Mouse (Mus musculus) myocyte (in vitro differentiated cells): Measurements from ENCODE around the gene Traf3. TPM values are rescaled to one million over a fixed set of nuclear protein-coding genes. Genes with fewer than 3 reads are reported as not detected.

Source experiments
- H3K27me3 ChIP-seq: one replicate; pipeline ENCODE4 v1.6.1; 2011; ENCODE audit not compliant: control insufficient read depth, insufficient read depth, insufficient read length
- H3K36me3 ChIP-seq: one replicate; pipeline ENCODE4 v1.6.1; 2011; ENCODE audit not compliant: control insufficient read depth, insufficient read depth
- H3K4me2 ChIP-seq: one replicate; pipeline ENCODE4 v1.6.1; 2011; ENCODE audit warnings: low read depth, control low read depth
- H3K4me3 ChIP-seq: one replicate; pipeline ENCODE4 v1.5.1; 2011; ENCODE audit warnings: mild to moderate bottlenecking, control low read depth, moderate library complexity
- H3K79me2 ChIP-seq: one replicate; pipeline ENCODE4 v1.6.1; 2011; ENCODE audit not compliant: control insufficient read depth, insufficient read depth
- H3ac ChIP-seq: one replicate; pipeline ENCODE4 v1.6.1; 2011; ENCODE audit not compliant: control insufficient read depth, insufficient read length
- CEBPB ChIP-seq: IDR thresholded peaks from 2 replicates; pipeline ENCODE4 v1.6.1; 2011; ENCODE audit warnings: mild to moderate bottlenecking, moderate library complexity; ENCODE audit not compliant: poor library complexity, insufficient read depth, severe bottlenecking
- E2F4 ChIP-seq: IDR thresholded peaks from one replicate; pipeline ENCODE4 v1.6.1; 2011; ENCODE audit warnings: mild to moderate bottlenecking, control low read depth, moderate library complexity; ENCODE audit not compliant: insufficient read depth
- MAX ChIP-seq: IDR thresholded peaks from one replicate; pipeline ENCODE4 v1.6.1; 2011; ENCODE audit warnings: low read depth, mild to moderate bottlenecking, control low read depth
- MYOD1 ChIP-seq, 3 experiments: IDR thresholded peaks; one replicate each; pipeline ENCODE4 v1.6.1; 2011; ENCODE audit warnings: control low read depth in 2 of 3, low read depth in 2 of 3, mild to moderate bottlenecking in 2 of 3, moderate library complexity in 1 of 3; ENCODE audit not compliant: insufficient read length in 2 of 3, control insufficient read depth in 1 of 3
- MYOG ChIP-seq, 3 experiments: IDR thresholded peaks; one replicate each; pipeline ENCODE4 v1.6.1; 2011; ENCODE audit warnings: control low read depth in 2 of 3, low read depth in 2 of 3, mild to moderate bottlenecking in 2 of 3; ENCODE audit not compliant: insufficient read length in 2 of 3, control insufficient read depth in 1 of 3, insufficient read depth in 1 of 3
- POLR2A ChIP-seq: IDR thresholded peaks from one replicate; pipeline ENCODE4 v1.6.1; 2011; ENCODE audit warnings: low read depth, mild to moderate bottlenecking, control low read depth, moderate library complexity; ENCODE audit not compliant: insufficient read length
- POLR2AphosphoS2 ChIP-seq: IDR thresholded peaks from one replicate; pipeline ENCODE4 v1.6.1; 2011; ENCODE audit warnings: low read depth, control low read depth; ENCODE audit not compliant: insufficient read length
- REST ChIP-seq: IDR thresholded peaks from one replicate; pipeline ENCODE4 v1.6.1; 2011; ENCODE audit warnings: mild to moderate bottlenecking, control low read depth, moderate library complexity; ENCODE audit not compliant: insufficient read depth, insufficient read length
- SRF ChIP-seq: IDR thresholded peaks from one replicate; pipeline ENCODE4 v1.6.1; 2011; ENCODE audit warnings: low read depth; ENCODE audit not compliant: control insufficient read depth, insufficient read length
- TCF12 ChIP-seq: IDR thresholded peaks from one replicate; pipeline ENCODE4 v1.6.1; 2011; ENCODE audit warnings: mild to moderate bottlenecking, control low read depth; ENCODE audit not compliant: poor library complexity, insufficient read depth, severe bottlenecking
- TCF3 ChIP-seq: IDR thresholded peaks from one replicate; pipeline ENCODE4 v1.6.1; 2011; ENCODE audit warnings: low read depth, control low read depth; ENCODE audit not compliant: insufficient read length
- USF1 ChIP-seq: IDR thresholded peaks from one replicate; pipeline ENCODE4 v1.6.1; 2011; ENCODE audit warnings: low read depth, mild to moderate bottlenecking, control low read depth, moderate library complexity
- polyA plus RNA-seq: library from polyadenylated mRNA; unstranded; fragments of >200 nt; fragmentation: generic; extraction: Trizol; gene quantifications from one replicate; pipeline ENCODE4 v1.2.1, GENCODE M21; 2012; ENCODE audit warnings: missing spikeins

Gene Traf3
- polyA plus RNA-seq, 1 experiment, result 8.7 TPM

- Histone ChIP-seq H3K4me3 (no peak overlapping the region), H3K27me3 (peaks cover 18% of the 10 kb centered on the region), H3K36me3 (no peaks in the 10 kb centered on the region), H3K79me2 (no peaks in the 10 kb centered on the region), H3ac (no peak overlapping the region), H3K4me2 (no peak overlapping the region)
- TF ChIP-seq REST (no peak), USF1 (no peak), E2F4 (no peak), MYOD1 (IDR thresholded peaks at IDR 0.05; ENCODE audit: control insufficient read depth in 1 of 3, insufficient read length in 2 of 3, low read depth in 2 of 3) (no peak), MYOG (IDR thresholded peaks at IDR 0.05; ENCODE audit: control insufficient read depth in 1 of 3, insufficient read depth in 1 of 3, insufficient read length in 2 of 3, low read depth in 2 of 3) (no peak), MAX (no peak)
Observed at GRCm38 (mm10) chr12:111274006-111274405, 107.8 kb downstream of the Traf3 start.

- H3ac ChIP-seq, result no peak overlapping the region
- peaks cover 18% of the 10 kb centered on the region for H3K27me3 ChIP-seq
- H3K4me2 ChIP-seq, result no peak overlapping the region
- TF ChIP-seq CEBPB (no peak), USF1 (no peak), REST (no peak), MYOD1 (IDR thresholded peaks at IDR 0.05; ENCODE audit: control insufficient read depth in 1 of 3, insufficient read length in 2 of 3, low read depth in 2 of 3) (no peak), TCF12 (no peak), E2F4 (no peak), POLR2A (no peak), SRF (no peak), MAX (no peak), TCF3 (no peak), MYOG (IDR thresholded peaks at IDR 0.05; ENCODE audit: control insufficient read depth in 1 of 3, insufficient read depth in 1 of 3, insufficient read length in 2 of 3, low read depth in 2 of 3) (no peak), POLR2AphosphoS2 (no peak)
- H3K36me3 ChIP-seq, result no peaks in the 10 kb centered on the region
- H3K79me2 ChIP-seq, result no peaks in the 10 kb centered on the region
- H3K4me3 ChIP-seq, result no peak overlapping the region
Observed at GRCm38 (mm10) chr12:111274447-111275149, 108.4 kb downstream of the Traf3 start.

- Histone ChIP-seq H3K79me2 (no peaks in the 10 kb centered on the region), H3ac (no peak overlapping the region), H3K36me3 (no peaks in the 10 kb centered on the region), H3K4me2 (no peak overlapping the region), H3K4me3 (no peak overlapping the region), H3K27me3 (peaks cover 18% of the 10 kb centered on the region)
- TF ChIP-seq SRF (no peak), MAX (no peak), POLR2A (no peak), REST (no peak), TCF12 (no peak)
Observed at GRCm38 (mm10) chr12:111275150-111275841, 109.1 kb downstream of the Traf3 start.

GRCm38 (mm10) chr12:111276371-111276770 is 110.2 kb downstream of the Traf3 start:
- H3K36me3 ChIP-seq, result no peaks in the 10 kb centered on the region
- H3K4me3 ChIP-seq, result no peak overlapping the region
- no peak overlapping the region for H3K4me2 ChIP-seq
- H3K79me2 ChIP-seq, result no peaks in the 10 kb centered on the region
- no peak overlapping the region for H3ac ChIP-seq
- H3K27me3 ChIP-seq, result peaks cover 18% of the 10 kb centered on the region
- TF ChIP-seq REST, result no peak
- TF ChIP-seq CEBPB, result no peak
- TF ChIP-seq TCF12, result no peak
- no peak for TF ChIP-seq MYOD1 (IDR thresholded peaks at IDR 0.05; ENCODE audit: control insufficient read depth in 1 of 3, insufficient read length in 2 of 3, low read depth in 2 of 3)
- no peak for TF ChIP-seq POLR2AphosphoS2
- TF ChIP-seq TCF3, result no peak
- TF ChIP-seq USF1, result no peak
- TF ChIP-seq POLR2A, result no peak
- TF ChIP-seq MYOG (IDR thresholded peaks at IDR 0.05; ENCODE audit: control insufficient read depth in 1 of 3, insufficient read depth in 1 of 3, insufficient read length in 2 of 3, low read depth in 2 of 3), result no peak
- no peak for TF ChIP-seq MAX

GRCm38 (mm10) chr12:111283573-111283972 is 117.4 kb downstream of the Traf3 start:
- H3K36me3 ChIP-seq, result no peaks in the 10 kb centered on the region
- H3K4me2 ChIP-seq, result no peak overlapping the region
- no peak overlapping the region for H3ac ChIP-seq
- no peaks in the 10 kb centered on the region for H3K27me3 ChIP-seq
- H3K4me3 ChIP-seq, result no peak overlapping the region
- TF ChIP-seq TCF12, result no peak
- no peak for TF ChIP-seq SRF
- no peak for TF ChIP-seq MAX
- TF ChIP-seq POLR2A, result no peak
- TF ChIP-seq USF1, result no peak
- TF ChIP-seq POLR2AphosphoS2, result no peak
- no peak for TF ChIP-seq TCF3
- TF ChIP-seq MYOD1 (IDR thresholded peaks at IDR 0.05; ENCODE audit: control insufficient read depth in 1 of 3, insufficient read length in 2 of 3, low read depth in 2 of 3), result no peak
- no peak for TF ChIP-seq REST
- TF ChIP-seq MYOG (IDR thresholded peaks at IDR 0.05; ENCODE audit: control insufficient read depth in 1 of 3, insufficient read depth in 1 of 3, insufficient read length in 2 of 3, low read depth in 2 of 3), result no peak
- TF ChIP-seq CEBPB, result no peak
- no peak for TF ChIP-seq E2F4
- H3K79me2 ChIP-seq, result no peaks in the 10 kb centered on the region
